Mouse (Mus musculus) pancreas, adult 10 weeks (tissue): ENCODE data around the gene Olfr1098. TPM values are rescaled to one million over a fixed set of nuclear protein-coding genes. Genes with fewer than 3 reads are reported as not detected.

Source experiments
- polyA plus RNA-seq: library from polyadenylated mRNA; stranded (reverse); fragments of 350-450 nt; fragmentation: Illumina TruSeq; extraction: RNeasy Lipid Tissue Mini Kit (QIAGEN cat#74804); gene quantifications from one replicate; pipeline ENCODE4 v1.2.3, GENCODE M21; 2015; ENCODE audit warnings: low read depth, low replicate concordance; ENCODE audit not compliant: insufficient read depth

The Olfr1098 gene
- polyA plus RNA-seq = not detected

GRCm38 (mm10) chr2:86924445-86924844 is at the start of gene Olfr1098:
Olfr1098 (minus strand) TSS chr2:86924545.

DNA sequence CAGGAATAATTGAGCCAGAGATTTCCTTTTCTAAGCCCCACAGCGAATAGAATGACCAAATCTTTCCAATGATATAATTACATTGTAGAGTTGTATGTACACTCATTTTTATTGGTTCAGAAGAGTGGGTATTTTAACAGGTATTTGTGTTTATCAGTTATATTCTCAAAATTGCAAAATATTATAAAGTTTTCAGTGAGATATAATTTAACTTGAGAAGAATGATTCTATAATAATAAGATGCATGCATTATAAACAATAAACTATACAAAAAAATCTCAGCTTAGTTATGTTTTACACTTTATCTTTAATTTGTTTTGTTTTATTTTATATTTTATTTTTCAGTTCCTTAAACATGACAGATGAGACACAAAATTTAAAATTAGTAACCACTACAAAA is 36.2 kb upstream of the Olfr1098 start, which contains the start of gene Olfr1099:
TSS of gene Olfr1099 (minus strand) at position 101 of the 400 bp plus-strand sequence.

GRCm38 (mm10) chr2:86892116-86892515 is 32.2 kb downstream of the Olfr1098 start, which contains the start of gene Olfr1097:
Olfr1097 (minus strand) TSS chr2:86892216.

GRCm38 (mm10) chr2:86874702-86875101 is 49.6 kb downstream of the Olfr1098 start, which contains the start of gene Gm13723:
Gm13723 (minus strand) TSS chr2:86874802.

Other genes with a start within 250 kb of the Olfr1098 start
- not detected for gene Olfr1086, start 244.5 kb downstream of the Olfr1098 start, polyA plus RNA-seq
- not detected for gene Olfr1087, start 226.2 kb downstream of the Olfr1098 start, polyA plus RNA-seq
- gene Olfr1089, start 190.8 kb downstream of the Olfr1098 start, polyA plus RNA-seq = not detected
- gene Olfr1090, start 165.6 kb downstream of the Olfr1098 start, polyA plus RNA-seq = not detected
- gene Olfr1093, start 142.1 kb downstream of the Olfr1098 start, polyA plus RNA-seq = not detected
- gene Olfr141, start 114.5 kb downstream of the Olfr1098 start, polyA plus RNA-seq = not detected
- not detected for gene Olfr1094, start 99.9 kb downstream of the Olfr1098 start, polyA plus RNA-seq
- not detected for gene Olfr1095, start 72.8 kb downstream of the Olfr1098 start, polyA plus RNA-seq
- not detected for gene Gm13723, start 49.7 kb downstream of the Olfr1098 start, polyA plus RNA-seq
- not detected for gene Olfr1097, start 32.3 kb downstream of the Olfr1098 start, polyA plus RNA-seq
- not detected for gene Olfr1099, start 36.1 kb upstream of the Olfr1098 start, polyA plus RNA-seq
- not detected for gene Olfr1100, start 55.4 kb upstream of the Olfr1098 start, polyA plus RNA-seq
- not detected for gene Olfr1101, start 66.7 kb upstream of the Olfr1098 start, polyA plus RNA-seq
- not detected for gene Olfr1102, start 73.9 kb upstream of the Olfr1098 start, polyA plus RNA-seq
- not detected for gene Olfr1104, start 102.5 kb upstream of the Olfr1098 start, polyA plus RNA-seq
- not detected for gene Olfr1105, start 112.0 kb upstream of the Olfr1098 start, polyA plus RNA-seq
- gene Olfr1106, start 127.7 kb upstream of the Olfr1098 start, polyA plus RNA-seq = not detected
- not detected for gene Olfr1107, start 151.3 kb upstream of the Olfr1098 start, polyA plus RNA-seq
- not detected for gene Olfr1109, start 171.5 kb upstream of the Olfr1098 start, polyA plus RNA-seq
- not detected for gene Olfr259, start 190.0 kb upstream of the Olfr1098 start, polyA plus RNA-seq
- not detected for gene Olfr1110, start 215.8 kb upstream of the Olfr1098 start, polyA plus RNA-seq
- gene Olfr1111, start 228.1 kb upstream of the Olfr1098 start, polyA plus RNA-seq = not detected